Mouse (Mus musculus): ENCODE data around the gene Prkar2a. TPM values are rescaled to one million over a fixed set of nuclear protein-coding genes. Genes with fewer than 3 reads are reported as not detected.

Prkar2a gene
- total RNA-seq, 1 experiment from 2014 or later = 37.4 TPM

GRCm38 (mm10) chr9:108796351-108796981 is 107.4 kb downstream of the Prkar2a start:
- DNase-seq = peak; percentile 48

- DNase-seq = no peak
These were observed 108.4 kb downstream of the Prkar2a start for GRCm38 (mm10) chr9:108797477-108797876.

GRCm38 (mm10) chr9:108798508-108799075 is 109.5 kb downstream of the Prkar2a start:
- no peak for DNase-seq

- no peak for DNase-seq
These were observed 110.5 kb downstream of the Prkar2a start for GRCm38 (mm10) chr9:108799564-108799963.

Small RNA genes within 50 kb of the gene (microRNA-seq; reads per million reads assigned to microRNA genes)
- gene Gm26298 = 0 reads per million in 2 experiments

Other genes with a start within 250 kb of the Prkar2a start
- gene Ccdc71, start 228.8 kb upstream of the Prkar2a start, total RNA-seq (2021) = 35.1 and 36.4 TPM in 2 replicates
- gene Klhdc8b, start 227.7 kb upstream of the Prkar2a start, total RNA-seq (2021) = 29.7 and 30.9 TPM in 2 replicates
- 121 and 124 TPM in 2 replicates for gene Lamb2, start 209.6 kb upstream of the Prkar2a start, total RNA-seq (2021)
- gene Usp19, start 198.7 kb upstream of the Prkar2a start, total RNA-seq (2021) = 163 and 175 TPM in 2 replicates
- 179 and 190 TPM in 2 replicates for gene Qars, start 181.6 kb upstream of the Prkar2a start, total RNA-seq (2021)
- gene Qrich1, start 172.5 kb upstream of the Prkar2a start, total RNA-seq (2021) = 114 and 125 TPM in 2 replicates
- gene Impdh2, start 129.0 kb upstream of the Prkar2a start, total RNA-seq (2021) = 99.2 and 110 TPM in 2 replicates
- 55.5 and 67.2 TPM in 2 replicates for gene Ndufaf3, start 121.9 kb upstream of the Prkar2a start, total RNA-seq (2021)
- gene Dalrd3, start 119.4 kb upstream of the Prkar2a start, total RNA-seq (2021) = 48.8 and 51.5 TPM in 2 replicates
- gene Wdr6, start 110.6 kb upstream of the Prkar2a start, total RNA-seq (2021) = 91.0 and 102 TPM in 2 replicates
- gene P4htm, start 91.6 kb upstream of the Prkar2a start, total RNA-seq (2021) = 4.7 and 7.7 TPM in 2 replicates
- 59.7 and 61.3 TPM in 2 replicates for gene Arih2, start 39.9 kb upstream of the Prkar2a start, total RNA-seq (2021)
- 334 and 350 TPM in 2 replicates for gene Slc25a20, start 27.2 kb upstream of the Prkar2a start, total RNA-seq (2021)
- 71.0 and 78.2 TPM in 2 replicates for gene Ip6k2, start 94.5 kb downstream of the Prkar2a start, total RNA-seq (2021)
- 9.2 and 11.4 TPM in 2 replicates for gene Nckipsd, start 119.1 kb downstream of the Prkar2a start, total RNA-seq (2021)
- gene Celsr3, start 137.0 kb downstream of the Prkar2a start, total RNA-seq (2021) = 3.9 and 4.9 TPM in 2 replicates
- gene Slc26a6, start 164.0 kb downstream of the Prkar2a start, total RNA-seq (2021) = 8.4 and 13.3 TPM in 2 replicates
- gene Tmem89, start 225.3 kb downstream of the Prkar2a start, total RNA-seq (2021) = not detected in 2 replicates
- gene Uqcrc1, start 247.3 kb downstream of the Prkar2a start, total RNA-seq (2021) = 1,224 and 1,334 TPM in 2 replicates